Mouse (Mus musculus) lung, embryonic 14.5 days (tissue): Measurements from ENCODE around the gene Cemip2. TPM values are rescaled to one million over a fixed set of nuclear protein-coding genes. Genes with fewer than 3 reads are reported as not detected.

Experiments used
- ATAC-seq: fragments of 200-750 bp; cut with Nextera tagmentation; 2 replicates; pipeline ENCODE4 v1.8.0; 2017; ENCODE audit warnings: mild to moderate bottlenecking, moderate TSS enrichment, moderate library complexity; ENCODE audit not compliant: insufficient read depth
- DNase-seq: peaks from one replicate; pipeline ENCODE4 v3.0.0-alpha.2; 2015
- H3K27ac ChIP-seq: fragments of 300-500 bp; sonication (generic); 2 replicates; pipeline ENCODE4 v1.5.1; 2014; ENCODE audit warnings: low read depth, mild to moderate bottlenecking, moderate library complexity
- H3K27me3 ChIP-seq: fragments of 300-500 bp; sonication (generic); 2 replicates; pipeline ENCODE4 v1.6.1; 2014; ENCODE audit warnings: low read length, control low read depth; ENCODE audit not compliant: insufficient read depth
- H3K36me3 ChIP-seq: fragments of 300-500 bp; sonication (generic); 2 replicates; pipeline ENCODE4 v1.6.1; 2014; ENCODE audit warnings: control low read depth; ENCODE audit not compliant: insufficient read depth
- H3K4me1 ChIP-seq: fragments of 300-500 bp; sonication (generic); 2 replicates; pipeline ENCODE4 v1.6.1; 2014; ENCODE audit warnings: antibody characterized with exemption, control low read depth; ENCODE audit not compliant: insufficient read depth
- H3K4me2 ChIP-seq: fragments of 300-500 bp; sonication (generic); 2 replicates; pipeline ENCODE4 v1.6.1; 2014; ENCODE audit warnings: mild to moderate bottlenecking
- H3K4me3 ChIP-seq: fragments of 300-500 bp; sonication (generic); 2 replicates; pipeline ENCODE4 v1.5.1; 2014; ENCODE audit warnings: low read depth, low read length
- H3K9ac ChIP-seq: fragments of 300-500 bp; sonication (generic); 2 replicates; pipeline ENCODE4 v1.6.1; 2014
- H3K9me3 ChIP-seq: fragments of 300-500 bp; sonication (generic); 2 replicates; pipeline ENCODE4 v1.6.1; 2016; ENCODE audit warnings: low read depth, low read length, control low read depth
- CTCF ChIP-seq: IDR thresholded peaks from 2 replicates; pipeline ENCODE4 v1.5.1; 2016; ENCODE audit warnings: antibody characterized with exemption, low read depth
- WGBS: fragments of 180-500 bp; shearing (Covaris S2); extraction: QIAGEN DNeasy Blood & Tissue Kit; methylation state at CpG from one replicate; pipeline ENCODE4 v1.1.7; 2014; 5-methylcytosine and 5-hydroxymethylcytosine counted together
- polyA plus RNA-seq: library from polyadenylated mRNA; unstranded; fragments of >200 nt; fragmentation: Nextera tagmentation; extraction: Ambion mirVana; gene quantifications from 2 replicates; pipeline ENCODE4 v1.2.1, GENCODE M21; 2014

Gene Cemip2
- polyA plus RNA-seq, 1 experiment from 2014 or later: 32.3 TPM

GRCm38 (mm10) chr19:21882110-21882940 is 104.2 kb downstream of the Cemip2 start:
- H3K27ac ChIP-seq: peak overlapping the region; percentile 72
- TF ChIP-seq CTCF: no peak
- peak; percentile 86 for DNase-seq
- H3K4me2 ChIP-seq: peak overlapping the region; percentile 2; the same call in 1 of the 2 replicates
- no peaks in the 10 kb centered on the region for H3K36me3 ChIP-seq
- no peaks in the 10 kb centered on the region for H3K27me3 ChIP-seq
- no peak overlapping the region for H3K4me3 ChIP-seq
- H3K9ac ChIP-seq: no peak overlapping the region
- peaks cover 7% of the 10 kb centered on the region for H3K4me1 ChIP-seq
- 16% methylated on average over 8 of the region's 8 CpGs for WGBS
- peak; percentile 80; the same call in 1 of the 2 replicates for ATAC-seq
- H3K9me3 ChIP-seq: no peaks in the 10 kb centered on the region

- Histone ChIP-seq H3K9ac (no peak overlapping the region), H3K36me3 (no peaks in the 10 kb centered on the region), H3K4me1 (peaks cover 7% of the 10 kb centered on the region), H3K4me3 (no peak overlapping the region), H3K4me2 (no peak overlapping the region), H3K27ac (peak overlapping the region; percentile 72), H3K9me3 (no peaks in the 10 kb centered on the region), H3K27me3 (no peaks in the 10 kb centered on the region)
- 61% methylated on average over 3 of the region's 3 CpGs for WGBS
- DNase-seq: no peak
- 0 out of 2 replicates have a peak, but pooled peaks have one; percentile 9 for ATAC-seq
- no peak for TF ChIP-seq CTCF
Observed at GRCm38 (mm10) chr19:21883053-21883452, 104.9 kb downstream of the Cemip2 start.

GRCm38 (mm10) chr19:21883922-21884321 is 105.8 kb downstream of the Cemip2 start:
- H3K9ac ChIP-seq: no peak overlapping the region
- H3K4me1 ChIP-seq: peaks cover 7% of the 10 kb centered on the region
- no peak overlapping the region for H3K4me3 ChIP-seq
- no peak overlapping the region for H3K4me2 ChIP-seq
- ATAC-seq (no peak), DNase-seq (no peak)
- no peak for TF ChIP-seq CTCF
- 70% methylated on average over 2 of the region's 2 CpGs for WGBS
- H3K27ac ChIP-seq: no peak overlapping the region
- no peaks in the 10 kb centered on the region for H3K9me3 ChIP-seq
- H3K27me3 ChIP-seq: no peaks in the 10 kb centered on the region
- H3K36me3 ChIP-seq: no peaks in the 10 kb centered on the region

GRCm38 (mm10) chr19:21884385-21884784 is 106.2 kb downstream of the Cemip2 start:
- Histone ChIP-seq H3K4me3 (no peak overlapping the region), H3K4me2 (no peak overlapping the region), H3K27ac (no peak overlapping the region), H3K27me3 (no peaks in the 10 kb centered on the region), H3K36me3 (no peaks in the 10 kb centered on the region), H3K9ac (no peak overlapping the region), H3K4me1 (peaks cover 7% of the 10 kb centered on the region), H3K9me3 (no peaks in the 10 kb centered on the region)
- DNase-seq (no peak), ATAC-seq (no peak)
- WGBS: 73% methylated on average over 4 of the region's 4 CpGs
- no peak for TF ChIP-seq CTCF

- H3K9me3 ChIP-seq: no peaks in the 10 kb centered on the region
- no peaks in the 10 kb centered on the region for H3K27me3 ChIP-seq
- peaks cover 7% of the 10 kb centered on the region for H3K4me1 ChIP-seq
- H3K4me2 ChIP-seq: no peak overlapping the region
- H3K27ac ChIP-seq: no peak overlapping the region
- H3K36me3 ChIP-seq: no peaks in the 10 kb centered on the region
- 43% methylated on average over 4 of the region's 4 CpGs for WGBS
- H3K9ac ChIP-seq: no peak overlapping the region
- no peak for TF ChIP-seq CTCF
- DNase-seq (no peak), ATAC-seq (no peak)
- no peak overlapping the region for H3K4me3 ChIP-seq
Observed at GRCm38 (mm10) chr19:21886166-21886657, 108.1 kb downstream of the Cemip2 start.

GRCm38 (mm10) chr19:21890699-21891098 is 112.6 kb downstream of the Cemip2 start:
- no peak for TF ChIP-seq CTCF
- Histone ChIP-seq H3K4me2 (no peak overlapping the region), H3K27ac (no peak overlapping the region), H3K4me3 (no peak overlapping the region), H3K4me1 (no peaks in the 10 kb centered on the region), H3K36me3 (no peaks in the 10 kb centered on the region), H3K9ac (no peak overlapping the region), H3K9me3 (no peaks in the 10 kb centered on the region), H3K27me3 (no peaks in the 10 kb centered on the region)
- no peak for DNase-seq
- ATAC-seq: no peak
- 28% methylated on average over 2 of the region's 2 CpGs for WGBS

GRCm38 (mm10) chr19:21894792-21895191 is 116.7 kb downstream of the Cemip2 start:
- H3K9ac ChIP-seq: no peak overlapping the region
- ATAC-seq (no peak), DNase-seq (no peak)
- H3K27me3 ChIP-seq: no peaks in the 10 kb centered on the region
- WGBS: 87% methylated on average over 3 of the region's 3 CpGs
- TF ChIP-seq CTCF: no peak
- no peak overlapping the region for H3K27ac ChIP-seq
- H3K9me3 ChIP-seq: no peaks in the 10 kb centered on the region
- H3K4me2 ChIP-seq: no peak overlapping the region
- H3K4me1 ChIP-seq: no peaks in the 10 kb centered on the region
- H3K4me3 ChIP-seq: no peak overlapping the region
- no peaks in the 10 kb centered on the region for H3K36me3 ChIP-seq
